Mouse (Mus musculus): ENCODE data around the gene Prmt7. TPM values are rescaled to one million over a fixed set of nuclear protein-coding genes. Genes with fewer than 3 reads are reported as not detected.

The Prmt7 gene
- 64.7 and 64.8 TPM in 2 replicates for polyA plus RNA-seq (2015; fragmentation: Nextera tagmentation; extraction: Ambion mirVana)

DNA sequence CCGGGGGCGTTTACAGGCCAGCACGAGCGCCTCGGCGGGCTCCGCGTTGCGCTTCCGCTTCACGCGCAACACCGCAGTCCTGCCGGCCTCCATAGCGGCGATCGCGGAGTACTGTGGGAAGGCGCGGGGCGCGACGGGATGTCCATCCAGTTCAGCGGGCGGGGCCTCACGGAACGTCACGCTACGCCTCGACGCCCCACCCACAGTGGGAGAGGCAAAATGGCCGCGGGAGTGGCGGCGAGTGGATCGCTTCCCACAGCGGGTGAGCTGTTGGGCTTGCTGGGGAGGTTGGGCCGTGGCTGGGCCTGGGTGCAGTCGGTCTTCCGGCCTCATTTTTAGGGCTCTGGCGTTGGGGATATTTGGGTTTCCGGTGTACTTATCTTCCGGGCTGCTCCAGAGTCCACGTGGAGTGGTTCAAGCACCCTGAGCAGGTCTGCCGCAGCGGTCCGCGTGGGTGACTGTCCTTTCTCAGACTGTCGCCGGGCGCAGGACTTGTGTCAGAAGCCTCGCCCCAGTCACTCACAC, at the start of gene Prmt7, which contains the start of gene Slc7a6os:
Gene Prmt7, plus strand, starts transcription at position 116 of the 525 bp plus-strand sequence.
Gene Slc7a6os, minus strand, starts transcription at position 115 of the 525 bp plus-strand sequence.
- peak within 1 kb of the TSS; percentile 92 for H3K4me3 ChIP-seq (ENCODE audit: low read length)
- under 1% methylated on average over 47 of the region's 52 CpGs for WGBS
- H3K9me3 ChIP-seq (ENCODE audit: control insufficient read depth, low read length) = no peaks in the 10 kb centered on the region
- H3K27ac ChIP-seq (ENCODE audit: low read depth, low read length) = peak within 1 kb of the TSS; percentile 97
- peak; percentile 99 for ATAC-seq
- peak within 1 kb of the TSS; percentile 72 for H3K4me2 ChIP-seq (ENCODE audit: low read length)
- no peaks in the 10 kb centered on the region for H3K27me3 ChIP-seq (replicated peaks; ENCODE audit: control insufficient read depth, insufficient read depth, low read length)
- H3K4me1 ChIP-seq (ENCODE audit: control insufficient read depth, insufficient read depth, low read depth, low read length) = peaks cover 12% of the 10 kb centered on the region
- peak within 1 kb of the TSS; percentile 95 for H3K9ac ChIP-seq (ENCODE audit: low read depth, low read length)
- peaks cover 4% of the 10 kb centered on the region; the same call in 1 of the 2 replicates for H3K36me3 ChIP-seq (ENCODE audit: control insufficient read depth, insufficient read depth, low read length)

DNA sequence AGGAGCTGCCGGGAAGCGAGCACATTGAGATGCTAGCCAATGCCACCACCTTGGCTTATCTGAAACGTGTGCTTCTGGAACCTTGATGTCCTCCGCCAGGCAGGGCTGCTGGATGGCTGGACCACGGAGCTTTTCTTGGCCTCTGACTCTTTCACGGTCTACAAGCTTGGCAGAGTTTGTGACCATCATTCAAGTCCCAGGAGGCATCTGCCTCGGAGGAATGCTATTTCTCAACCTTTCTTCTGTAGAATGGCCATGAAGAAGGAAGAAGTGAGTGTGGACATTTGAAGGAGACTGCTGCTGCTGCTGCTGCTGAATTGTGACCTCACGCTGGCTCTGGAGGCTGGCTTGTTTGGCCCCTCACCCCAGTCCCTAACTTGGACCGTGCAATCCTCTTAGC, 47.5 kb upstream of the Prmt7 start:
- Histone ChIP-seq H3K4me2 (ENCODE audit: low read length) (no peak overlapping the region), H3K9ac (ENCODE audit: low read depth, low read length) (no peak overlapping the region), H3K27ac (ENCODE audit: low read depth, low read length) (no peak overlapping the region), H3K9me3 (ENCODE audit: control insufficient read depth, low read length) (no peaks in the 10 kb centered on the region), H3K27me3 (replicated peaks; ENCODE audit: control insufficient read depth, insufficient read depth, low read length) (no peaks in the 10 kb centered on the region), H3K4me1 (ENCODE audit: control insufficient read depth, insufficient read depth, low read depth, low read length) (peaks cover 5% of the 10 kb centered on the region; the same call in 1 of the 2 replicates), H3K4me3 (ENCODE audit: low read length) (no peak overlapping the region), H3K36me3 (ENCODE audit: control insufficient read depth, insufficient read depth, low read length) (peaks cover 25% of the 10 kb centered on the region)
- 92% methylated on average over 9 of the region's 9 CpGs for WGBS
- no peak for ATAC-seq

DNA sequence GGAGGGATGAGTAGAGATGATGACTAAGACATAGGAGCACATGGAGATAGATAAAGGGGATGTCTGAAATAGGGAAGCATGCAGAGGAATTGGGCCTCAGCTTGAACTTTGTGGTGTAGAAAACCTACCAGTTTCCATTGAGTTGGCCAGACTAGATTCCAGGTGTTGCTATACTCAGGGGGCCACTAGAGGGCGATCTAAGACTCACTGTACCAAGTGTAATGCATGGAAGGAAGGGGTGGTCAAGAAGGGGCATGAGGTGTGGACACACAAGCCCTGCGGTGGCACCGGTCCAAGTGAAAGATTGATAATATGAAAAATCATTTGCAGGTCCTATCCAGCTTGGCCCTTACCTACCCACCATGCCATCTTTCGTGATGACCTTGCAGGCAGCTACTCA, 45.3 kb upstream of the Prmt7 start:
- H3K9ac ChIP-seq (ENCODE audit: low read depth, low read length) = no peak overlapping the region
- no peaks in the 10 kb centered on the region for H3K27me3 ChIP-seq (replicated peaks; ENCODE audit: control insufficient read depth, insufficient read depth, low read length)
- H3K4me3 ChIP-seq (ENCODE audit: low read length) = no peak overlapping the region
- H3K4me1 ChIP-seq (ENCODE audit: control insufficient read depth, insufficient read depth, low read depth, low read length) = peaks cover 15% of the 10 kb centered on the region
- H3K4me2 ChIP-seq (ENCODE audit: low read length) = no peak overlapping the region
- WGBS = 48% methylated on average over 4 of the region's 4 CpGs
- peaks cover 25% of the 10 kb centered on the region for H3K36me3 ChIP-seq (ENCODE audit: control insufficient read depth, insufficient read depth, low read length)
- H3K9me3 ChIP-seq (ENCODE audit: control insufficient read depth, low read length) = no peaks in the 10 kb centered on the region
- ATAC-seq = no peak
- H3K27ac ChIP-seq (ENCODE audit: low read depth, low read length) = no peak overlapping the region

DNA sequence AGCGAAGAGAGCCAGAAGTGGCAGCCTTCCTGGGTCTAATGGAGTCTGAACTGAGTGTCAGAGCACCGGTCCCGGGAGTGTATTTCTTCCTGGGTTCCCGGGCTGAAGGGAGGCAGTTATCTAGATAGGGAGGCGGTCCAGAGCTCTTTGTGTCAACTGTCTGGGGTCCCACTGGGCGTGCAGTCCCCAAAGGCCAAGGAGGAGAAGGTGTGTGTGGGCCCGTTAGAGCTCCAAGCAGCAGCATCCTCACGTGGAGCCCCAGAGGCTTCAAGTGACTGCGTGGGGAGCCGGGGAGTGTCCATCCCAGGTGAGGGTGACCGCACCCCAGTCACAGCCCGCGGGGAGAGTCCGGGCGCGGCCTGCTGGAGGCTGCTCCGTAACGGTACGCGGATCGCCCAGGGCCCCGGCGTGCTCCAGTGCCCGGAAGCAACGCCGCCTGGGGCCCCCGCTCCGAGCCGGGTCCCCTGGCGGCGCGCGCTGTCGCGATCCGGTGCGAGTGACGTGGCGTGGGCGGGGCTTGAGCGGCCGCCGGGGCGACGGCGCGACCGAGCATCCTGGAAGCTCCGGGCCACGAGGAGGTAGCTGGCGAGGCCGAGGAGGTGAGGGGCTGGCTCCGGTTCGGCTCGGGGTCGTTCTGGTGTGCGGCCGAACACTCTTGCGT, 42.2 kb upstream of the Prmt7 start, which contains the start of gene Slc7a6:
Gene Slc7a6, plus strand, starts transcription at position 502 of the 661 bp plus-strand sequence.
- peak; percentile 91 for ATAC-seq
- WGBS = under 1% methylated on average over 44 of the region's 59 CpGs
- Histone ChIP-seq H3K27me3 (replicated peaks; ENCODE audit: control insufficient read depth, insufficient read depth, low read length) (no peaks in the 10 kb centered on the region), H3K4me1 (ENCODE audit: control insufficient read depth, insufficient read depth, low read depth, low read length) (peaks cover 15% of the 10 kb centered on the region), H3K4me3 (ENCODE audit: low read length) (peak within 1 kb of the TSS; percentile 87), H3K4me2 (ENCODE audit: low read length) (peak within 1 kb of the TSS; percentile 98), H3K9me3 (ENCODE audit: control insufficient read depth, low read length) (no peaks in the 10 kb centered on the region), H3K27ac (ENCODE audit: low read depth, low read length) (peak within 1 kb of the TSS; percentile 90), H3K9ac (ENCODE audit: low read depth, low read length) (peak within 1 kb of the TSS; percentile 91), H3K36me3 (ENCODE audit: control insufficient read depth, insufficient read depth, low read length) (peaks cover 7% of the 10 kb centered on the region)

DNA sequence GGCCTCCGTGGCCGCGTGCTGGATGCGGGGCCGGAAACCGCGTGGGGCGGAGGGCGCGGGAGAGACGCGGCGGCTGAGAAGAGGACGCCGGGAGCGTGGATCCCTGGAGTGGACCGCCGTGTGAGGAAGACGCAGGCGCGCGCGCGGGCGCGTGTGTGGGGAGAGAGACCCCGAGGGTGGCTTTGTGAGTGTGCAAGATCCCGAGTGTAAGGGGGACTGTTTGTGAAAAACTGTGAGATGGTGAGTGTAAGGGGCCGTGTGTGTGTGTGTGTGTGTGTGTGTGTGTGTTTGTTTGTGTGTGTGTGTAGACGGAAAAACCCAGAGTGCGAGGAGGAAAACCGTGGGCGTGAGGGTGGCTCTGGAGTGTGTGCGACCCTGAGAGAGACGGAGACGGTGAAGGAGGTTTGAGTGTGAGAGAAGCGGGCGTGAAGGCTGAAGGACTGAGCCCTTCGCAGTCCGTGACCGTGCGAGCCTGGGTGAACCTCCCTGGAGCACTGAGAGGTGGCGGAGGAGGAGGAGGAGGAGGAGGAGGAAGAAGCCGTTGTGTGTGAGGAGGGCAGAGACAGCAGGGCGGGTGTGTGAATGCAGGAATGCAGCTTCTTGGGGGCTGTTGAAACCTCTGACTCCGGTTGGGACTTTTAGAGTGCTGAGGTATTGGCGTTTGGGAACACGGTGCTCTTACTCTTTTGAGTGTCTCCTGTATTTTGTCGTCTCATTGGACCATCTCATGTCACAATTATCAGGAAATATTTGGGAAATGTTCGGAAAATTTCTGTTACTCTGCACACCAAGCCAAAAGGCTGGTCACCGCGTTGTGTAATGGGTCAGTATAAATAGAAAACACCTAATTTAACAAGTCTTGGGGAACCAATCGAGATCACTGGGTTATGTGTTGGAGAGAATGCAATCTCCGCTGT, 41.5 kb upstream of the Prmt7 start:
- H3K4me3 ChIP-seq (ENCODE audit: low read length) = peak overlapping the region; percentile 87
- peak overlapping the region; percentile 91 for H3K9ac ChIP-seq (ENCODE audit: low read depth, low read length)
- H3K9me3 ChIP-seq (ENCODE audit: control insufficient read depth, low read length) = no peaks in the 10 kb centered on the region
- H3K4me1 ChIP-seq (ENCODE audit: control insufficient read depth, insufficient read depth, low read depth, low read length) = peaks cover 15% of the 10 kb centered on the region
- WGBS = 2% methylated on average over 53 of the region's 54 CpGs
- H3K27me3 ChIP-seq (replicated peaks; ENCODE audit: control insufficient read depth, insufficient read depth, low read length) = no peaks in the 10 kb centered on the region
- ATAC-seq = peak; percentile 88
- peak overlapping the region; percentile 90 for H3K27ac ChIP-seq (ENCODE audit: low read depth, low read length)
- no peaks in the 10 kb centered on the region for H3K36me3 ChIP-seq (ENCODE audit: control insufficient read depth, insufficient read depth, low read length)
- H3K4me2 ChIP-seq (ENCODE audit: low read length) = peak overlapping the region; percentile 98

DNA sequence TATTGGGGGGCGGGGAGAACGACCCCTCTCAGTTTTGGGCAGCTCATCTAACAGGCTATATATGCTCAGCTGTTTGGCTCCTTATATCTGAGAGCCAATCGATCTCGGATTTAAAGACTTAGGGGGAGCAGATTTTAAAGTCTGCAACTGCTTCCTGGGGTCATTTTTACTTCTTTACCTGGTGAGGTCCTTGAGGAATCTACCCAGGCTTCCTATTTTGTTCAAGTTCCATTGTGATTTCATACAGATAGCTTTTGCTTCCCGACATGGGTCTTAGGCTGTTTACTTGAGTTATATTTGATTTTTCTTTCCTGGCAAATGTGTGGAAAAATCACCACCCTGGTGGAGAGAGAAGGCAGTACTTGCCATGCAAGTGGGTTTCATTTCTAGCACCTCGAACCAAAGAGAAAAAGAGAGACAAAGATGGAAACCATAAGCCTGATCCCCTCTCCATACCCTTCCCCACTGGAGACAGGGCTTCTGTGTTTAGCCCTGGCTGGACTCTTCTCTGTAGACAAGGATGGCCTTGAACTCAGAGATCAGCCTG, 40.7 kb upstream of the Prmt7 start:
- Histone ChIP-seq H3K27ac (ENCODE audit: low read depth, low read length) (no peak overlapping the region), H3K36me3 (ENCODE audit: control insufficient read depth, insufficient read depth, low read length) (no peaks in the 10 kb centered on the region), H3K4me1 (ENCODE audit: control insufficient read depth, insufficient read depth, low read depth, low read length) (peaks cover 15% of the 10 kb centered on the region), H3K4me2 (ENCODE audit: low read length) (peak overlapping the region; percentile 98), H3K4me3 (ENCODE audit: low read length) (peak overlapping the region; percentile 87), H3K27me3 (replicated peaks; ENCODE audit: control insufficient read depth, insufficient read depth, low read length) (no peaks in the 10 kb centered on the region), H3K9ac (ENCODE audit: low read depth, low read length) (peak overlapping the region; percentile 91), H3K9me3 (ENCODE audit: control insufficient read depth, low read length) (no peaks in the 10 kb centered on the region)
- ATAC-seq = no peak
- WGBS = 29% methylated on average over 6 of the region's 6 CpGs

DNA sequence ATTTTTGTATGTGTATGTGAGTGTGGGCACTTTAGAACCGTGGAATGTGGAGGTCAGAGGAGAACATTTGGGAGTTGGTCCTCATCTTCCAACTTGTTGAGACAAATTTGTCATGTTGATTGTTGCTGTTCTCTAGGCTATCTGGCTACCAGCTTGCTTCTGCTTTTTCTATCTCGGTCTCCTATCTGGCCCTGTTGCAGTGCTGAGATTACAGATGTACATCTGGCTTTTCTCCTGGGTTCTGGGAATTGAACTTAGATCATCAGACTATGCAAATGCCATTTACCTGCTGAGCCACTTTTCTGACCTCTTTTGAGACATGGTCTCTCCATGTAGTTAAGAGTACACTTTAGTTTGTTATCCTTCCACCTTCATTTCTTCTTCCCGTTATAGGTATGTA, 37.2 kb upstream of the Prmt7 start:
- WGBS = 96% methylated on average over 3 of the region's 3 CpGs
- Histone ChIP-seq H3K36me3 (ENCODE audit: control insufficient read depth, insufficient read depth, low read length) (no peaks in the 10 kb centered on the region), H3K27me3 (replicated peaks; ENCODE audit: control insufficient read depth, insufficient read depth, low read length) (no peaks in the 10 kb centered on the region), H3K4me2 (ENCODE audit: low read length) (no peak overlapping the region), H3K9me3 (ENCODE audit: control insufficient read depth, low read length) (no peaks in the 10 kb centered on the region), H3K4me1 (ENCODE audit: control insufficient read depth, insufficient read depth, low read depth, low read length) (peaks cover 9% of the 10 kb centered on the region), H3K9ac (ENCODE audit: low read depth, low read length) (no peak overlapping the region), H3K27ac (ENCODE audit: low read depth, low read length) (no peak overlapping the region), H3K4me3 (ENCODE audit: low read length) (no peak overlapping the region)
- ATAC-seq = no peak

DNA sequence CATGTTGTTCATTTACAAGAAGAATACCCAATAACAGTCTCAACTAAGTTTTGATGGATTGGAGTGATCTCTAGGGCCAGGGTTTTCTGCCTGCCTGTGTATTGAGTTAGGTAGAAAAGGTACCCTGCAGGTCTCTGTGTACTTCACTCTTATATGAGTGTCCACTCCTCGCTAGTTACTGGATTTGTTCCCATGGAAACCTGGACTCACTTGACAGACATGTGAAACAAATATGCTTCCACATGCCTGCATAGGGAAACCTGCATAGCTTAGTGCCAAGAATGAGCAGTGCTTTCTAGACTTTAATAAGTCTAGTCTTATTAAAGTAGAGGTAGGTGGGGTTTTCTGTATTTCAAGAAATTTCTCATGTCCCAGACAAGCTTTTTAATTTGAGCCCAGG, 33.8 kb upstream of the Prmt7 start:
- peaks cover 4% of the 10 kb centered on the region; the same call in 1 of the 2 replicates for H3K36me3 ChIP-seq (ENCODE audit: control insufficient read depth, insufficient read depth, low read length)
- no peak overlapping the region for H3K4me3 ChIP-seq (ENCODE audit: low read length)
- no peak overlapping the region for H3K9ac ChIP-seq (ENCODE audit: low read depth, low read length)
- no peak for ATAC-seq
- no peaks in the 10 kb centered on the region for H3K9me3 ChIP-seq (ENCODE audit: control insufficient read depth, low read length)
- H3K27me3 ChIP-seq (replicated peaks; ENCODE audit: control insufficient read depth, insufficient read depth, low read length) = no peaks in the 10 kb centered on the region
- no peaks in the 10 kb centered on the region; the same call in 1 of the 2 replicates for H3K4me1 ChIP-seq (ENCODE audit: control insufficient read depth, insufficient read depth, low read depth, low read length)
- H3K27ac ChIP-seq (ENCODE audit: low read depth, low read length) = no peak overlapping the region
- no peak overlapping the region for H3K4me2 ChIP-seq (ENCODE audit: low read length)
- 32% methylated on average over 1 of the region's 1 CpGs for WGBS
